Mouse (Mus musculus): ENCODE results near the gene Syngr1.

Gene Syngr1

GRCm38 (mm10) chr15:80091121-80091955 lies at the start of gene Syngr1, which contains the start of gene Rpl3:
Syngr1 (plus strand) TSS chr15:80091334.
Rpl3 (minus strand) TSS chr15:80091868.
- peak; percentile 76 for DNase-seq (ENCODE audit: low spot score)

GRCm38 (mm10) chr15:80042152-80042551 lies 49.0 kb upstream of the Syngr1 start:
- no peak for DNase-seq (ENCODE audit: low spot score)

GRCm38 (mm10) chr15:80044249-80044648 lies 46.9 kb upstream of the Syngr1 start:
- no peak for DNase-seq (ENCODE audit: low spot score)

- DNase-seq (ENCODE audit: low spot score), result no peak
Observed at GRCm38 (mm10) chr15:80045749-80046148, 45.4 kb upstream of the Syngr1 start.

- DNase-seq (ENCODE audit: low spot score), result no peak
Observed at GRCm38 (mm10) chr15:80047242-80047641, 43.9 kb upstream of the Syngr1 start.

GRCm38 (mm10) chr15:80047973-80048372 lies 43.2 kb upstream of the Syngr1 start:
- DNase-seq (ENCODE audit: low spot score), result no peak

- DNase-seq (ENCODE audit: low spot score), result no peak
Observed at GRCm38 (mm10) chr15:80050093-80050492, 41.0 kb upstream of the Syngr1 start.

- DNase-seq (ENCODE audit: low spot score), result no peak
Observed at GRCm38 (mm10) chr15:80051092-80051761, 39.9 kb upstream of the Syngr1 start.

GRCm38 (mm10) chr15:80051782-80052181 lies 39.4 kb upstream of the Syngr1 start:
- DNase-seq (ENCODE audit: low spot score), result no peak

- no peak for DNase-seq (ENCODE audit: low spot score)
Observed at GRCm38 (mm10) chr15:80053381-80054033, 37.6 kb upstream of the Syngr1 start.

- peak; percentile 51 for DNase-seq (ENCODE audit: low spot score)
Observed at GRCm38 (mm10) chr15:80054034-80054710, 37.0 kb upstream of the Syngr1 start.

- no peak for DNase-seq (ENCODE audit: low spot score)
Observed at GRCm38 (mm10) chr15:80058151-80058550, 33.0 kb upstream of the Syngr1 start.

GRCm38 (mm10) chr15:80059606-80060005 lies 31.5 kb upstream of the Syngr1 start:
- no peak for DNase-seq (ENCODE audit: low spot score)

GRCm38 (mm10) chr15:80060356-80061070 lies 30.6 kb upstream of the Syngr1 start:
- no peak for DNase-seq (ENCODE audit: low spot score)

- DNase-seq (ENCODE audit: low spot score), result no peak
Observed at GRCm38 (mm10) chr15:80061071-80061550, 30.0 kb upstream of the Syngr1 start.

GRCm38 (mm10) chr15:80062339-80062738 lies 28.8 kb upstream of the Syngr1 start:
- DNase-seq (ENCODE audit: low spot score), result no peak

GRCm38 (mm10) chr15:80062821-80063220 lies 28.3 kb upstream of the Syngr1 start:
- no peak for DNase-seq (ENCODE audit: low spot score)

- no peak for DNase-seq (ENCODE audit: low spot score)
Observed at GRCm38 (mm10) chr15:80064965-80065364, 26.2 kb upstream of the Syngr1 start.

- peak; percentile 36 for DNase-seq (ENCODE audit: low spot score)
Observed at GRCm38 (mm10) chr15:80065414-80065813, 25.7 kb upstream of the Syngr1 start.

- no peak for DNase-seq (ENCODE audit: low spot score)
Observed at GRCm38 (mm10) chr15:80066538-80066937, 24.6 kb upstream of the Syngr1 start.

GRCm38 (mm10) chr15:80069171-80069570 lies 22.0 kb upstream of the Syngr1 start:
- no peak for DNase-seq (ENCODE audit: low spot score)
